Mouse (Mus musculus): ENCODE measurements around the gene Cxcr3. TPM values are rescaled to one million over a fixed set of nuclear protein-coding genes. Genes with fewer than 3 reads are reported as not detected.

The Cxcr3 gene
- polyA plus RNA-seq (2016; fragmentation: Nextera tagmentation; extraction: Ambion mirVana) = 0.17 and 0.30 TPM in 2 replicates

GRCm38 (mm10) chrX:101733828-101734319, at the start of gene Cxcr3:
Gene Cxcr3, minus strand, starts transcription at chrX:101734269.
- peaks cover 60% of the 10 kb centered on the region for H3K27me3 ChIP-seq

DNA sequence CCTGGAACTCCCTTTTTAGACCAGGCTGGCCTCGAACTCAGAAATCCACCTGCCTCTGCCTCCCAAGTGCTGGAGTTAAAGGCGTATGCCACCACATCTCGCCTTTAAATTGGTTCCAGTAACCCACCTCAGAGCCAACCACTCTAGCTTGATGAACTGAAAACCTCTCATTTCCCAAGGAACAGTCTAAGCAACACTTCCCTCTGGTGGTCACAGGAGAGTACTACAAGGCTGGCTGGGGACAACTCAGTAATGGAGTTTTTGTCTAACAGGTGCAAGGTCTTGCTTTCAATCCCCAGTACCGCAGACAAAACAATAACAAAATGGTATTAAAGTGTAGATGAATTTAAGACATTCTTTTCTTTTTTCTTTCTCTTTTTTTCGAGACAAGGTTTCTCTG, 38.0 kb upstream of the Cxcr3 start:
- no peak for ATAC-seq (ENCODE audit: low FRiP score, low read depth)
- WGBS = 47% methylated on average over 5 of the region's 5 CpGs
- peaks cover 30% of the 10 kb centered on the region for H3K27me3 ChIP-seq
- H3K9ac ChIP-seq (replicated peaks) = no peak overlapping the region
- H3K4me3 ChIP-seq = no peak overlapping the region
- no peak overlapping the region for H3K27ac ChIP-seq (replicated peaks)
- H3K36me3 ChIP-seq = no peaks in the 10 kb centered on the region
- no peaks in the 10 kb centered on the region for H3K9me3 ChIP-seq
- no peak overlapping the region for H3K4me2 ChIP-seq (replicated peaks)
- no peaks in the 10 kb centered on the region for H3K4me1 ChIP-seq

More at GRCm38 (mm10) chrX:101733828-101734319, at the start of gene Cxcr3:
- H3K27ac ChIP-seq (replicated peaks) = no peak within 1 kb of the TSS
- H3K4me1 ChIP-seq = no peaks in the 10 kb centered on the region
- no peak within 1 kb of the TSS for H3K4me2 ChIP-seq (replicated peaks)
- no peak for ATAC-seq (ENCODE audit: low FRiP score, low read depth)
- H3K4me3 ChIP-seq = no peak within 1 kb of the TSS
- no peaks in the 10 kb centered on the region for H3K9me3 ChIP-seq
- H3K9ac ChIP-seq (replicated peaks) = no peak within 1 kb of the TSS
- no peaks in the 10 kb centered on the region for H3K36me3 ChIP-seq
- WGBS = 84% methylated on average over 11 of the region's 11 CpGs

DNA sequence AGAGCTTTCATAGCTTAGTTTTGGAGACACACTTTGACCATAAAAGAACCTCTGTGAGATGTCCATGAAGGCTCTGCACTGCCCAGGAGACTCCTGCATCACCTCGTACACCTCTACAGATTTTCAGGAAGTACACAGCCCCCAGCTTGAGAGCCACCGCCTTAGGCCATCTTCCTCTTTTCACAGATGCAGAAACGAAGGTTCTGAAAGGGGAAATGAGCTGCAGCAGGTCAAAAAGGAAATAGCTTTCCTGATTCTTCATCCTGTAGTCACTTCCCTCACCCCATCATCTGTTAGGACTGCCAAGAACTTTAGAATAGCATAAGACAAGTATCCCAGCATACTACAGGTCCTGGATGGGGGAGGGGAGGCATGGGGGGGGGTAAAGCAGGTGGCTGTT, 36.2 kb upstream of the Cxcr3 start:
- no peaks in the 10 kb centered on the region for H3K4me1 ChIP-seq
- 63% methylated on average over 3 of the region's 3 CpGs for WGBS
- no peak for ATAC-seq (ENCODE audit: low FRiP score, low read depth)
- H3K36me3 ChIP-seq = no peaks in the 10 kb centered on the region
- H3K27me3 ChIP-seq = peaks cover 32% of the 10 kb centered on the region
- H3K9me3 ChIP-seq = no peaks in the 10 kb centered on the region
- H3K9ac ChIP-seq (replicated peaks) = no peak overlapping the region
- H3K27ac ChIP-seq (replicated peaks) = no peak overlapping the region
- H3K4me3 ChIP-seq = no peak overlapping the region
- no peak overlapping the region for H3K4me2 ChIP-seq (replicated peaks)

DNA sequence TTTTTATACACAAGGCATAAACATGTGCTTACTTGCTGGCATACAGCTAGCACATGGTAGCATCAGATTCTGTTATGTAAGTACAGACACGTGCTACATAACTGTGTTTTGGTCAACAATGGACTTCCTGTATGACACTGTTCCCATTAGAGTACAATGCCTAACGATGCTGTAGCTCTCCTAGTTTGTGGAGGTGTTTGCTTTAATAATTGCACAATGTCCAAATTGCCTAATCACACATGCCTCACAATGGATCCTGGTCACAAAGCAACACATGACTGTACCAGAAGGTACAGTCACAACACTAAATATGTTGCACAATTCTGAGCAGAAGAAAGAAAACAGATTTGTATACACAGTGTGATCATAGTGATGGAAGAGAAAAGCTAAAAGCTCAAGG, 35.4 kb upstream of the Cxcr3 start:
- H3K4me2 ChIP-seq (replicated peaks) = no peak overlapping the region
- no peak overlapping the region for H3K4me3 ChIP-seq
- H3K27ac ChIP-seq (replicated peaks) = no peak overlapping the region
- no peaks in the 10 kb centered on the region for H3K4me1 ChIP-seq
- H3K36me3 ChIP-seq = no peaks in the 10 kb centered on the region
- peaks cover 37% of the 10 kb centered on the region for H3K27me3 ChIP-seq
- H3K9me3 ChIP-seq = no peaks in the 10 kb centered on the region
- 73% methylated on average over 2 of the region's 2 CpGs for WGBS
- H3K9ac ChIP-seq (replicated peaks) = no peak overlapping the region
- ATAC-seq (ENCODE audit: low FRiP score, low read depth) = no peak

DNA sequence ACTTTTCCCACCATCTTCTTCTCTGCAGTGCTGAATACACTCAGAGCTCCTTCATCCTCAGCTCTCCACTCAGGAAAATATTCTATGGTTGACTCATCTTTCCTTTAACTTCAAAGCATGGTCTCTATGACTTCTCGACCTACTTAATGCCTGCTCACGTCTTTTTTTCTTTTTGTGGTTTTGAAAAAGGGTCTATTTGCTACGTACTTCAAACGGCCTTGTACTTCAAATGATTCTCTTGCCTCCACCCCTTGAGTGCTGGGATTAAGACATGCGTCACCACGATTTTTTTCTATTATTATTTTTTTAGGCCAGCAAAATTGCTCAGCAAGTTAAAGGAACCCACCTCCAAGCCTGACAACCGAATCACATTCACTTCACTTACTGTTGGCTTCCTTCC, 33.2 kb upstream of the Cxcr3 start:
- H3K4me2 ChIP-seq (replicated peaks) = no peak overlapping the region
- H3K27me3 ChIP-seq = peaks cover 27% of the 10 kb centered on the region
- no peaks in the 10 kb centered on the region for H3K9me3 ChIP-seq
- H3K4me1 ChIP-seq = no peaks in the 10 kb centered on the region
- H3K27ac ChIP-seq (replicated peaks) = no peak overlapping the region
- no peak overlapping the region for H3K9ac ChIP-seq (replicated peaks)
- no peak for ATAC-seq (ENCODE audit: low FRiP score, low read depth)
- no peaks in the 10 kb centered on the region for H3K36me3 ChIP-seq
- no peak overlapping the region for H3K4me3 ChIP-seq
- 77% methylated on average over 7 of the region's 7 CpGs for WGBS

- no peak overlapping the region for H3K27ac ChIP-seq (replicated peaks)
- no peak overlapping the region for H3K4me3 ChIP-seq
- no peak overlapping the region for H3K4me2 ChIP-seq (replicated peaks)
- H3K9me3 ChIP-seq = no peaks in the 10 kb centered on the region
- peaks cover 37% of the 10 kb centered on the region for H3K27me3 ChIP-seq
- H3K9ac ChIP-seq (replicated peaks) = no peak overlapping the region
- WGBS = 88% methylated on average over 4 of the region's 4 CpGs
- no peaks in the 10 kb centered on the region for H3K36me3 ChIP-seq
- no peaks in the 10 kb centered on the region for H3K4me1 ChIP-seq
- no peak for ATAC-seq (ENCODE audit: low FRiP score, low read depth)
These were observed 31.0 kb upstream of the Cxcr3 start for GRCm38 (mm10) chrX:101765111-101765510.

- Histone ChIP-seq H3K4me1 (no peaks in the 10 kb centered on the region), H3K4me2 (replicated peaks) (no peak overlapping the region), H3K27ac (replicated peaks) (no peak overlapping the region), H3K9me3 (no peaks in the 10 kb centered on the region), H3K36me3 (no peaks in the 10 kb centered on the region), H3K4me3 (no peak overlapping the region), H3K9ac (replicated peaks) (no peak overlapping the region), H3K27me3 (peaks cover 39% of the 10 kb centered on the region)
- 70% methylated on average over 5 of the region's 5 CpGs for WGBS
- no peak for ATAC-seq (ENCODE audit: low FRiP score, low read depth)
These were observed 30.6 kb upstream of the Cxcr3 start for GRCm38 (mm10) chrX:101764621-101765020.

GRCm38 (mm10) chrX:101754478-101754877, 20.4 kb upstream of the Cxcr3 start:
- no peak overlapping the region for H3K27ac ChIP-seq (replicated peaks)
- peaks cover 45% of the 10 kb centered on the region for H3K27me3 ChIP-seq
- WGBS = 81% methylated on average over 5 of the region's 5 CpGs
- no peak overlapping the region for H3K9ac ChIP-seq (replicated peaks)
- H3K4me3 ChIP-seq = no peak overlapping the region
- no peaks in the 10 kb centered on the region for H3K4me1 ChIP-seq
- no peaks in the 10 kb centered on the region for H3K36me3 ChIP-seq
- no peak overlapping the region for H3K4me2 ChIP-seq (replicated peaks)
- no peak for ATAC-seq (ENCODE audit: low FRiP score, low read depth)
- H3K9me3 ChIP-seq = no peaks in the 10 kb centered on the region

DNA sequence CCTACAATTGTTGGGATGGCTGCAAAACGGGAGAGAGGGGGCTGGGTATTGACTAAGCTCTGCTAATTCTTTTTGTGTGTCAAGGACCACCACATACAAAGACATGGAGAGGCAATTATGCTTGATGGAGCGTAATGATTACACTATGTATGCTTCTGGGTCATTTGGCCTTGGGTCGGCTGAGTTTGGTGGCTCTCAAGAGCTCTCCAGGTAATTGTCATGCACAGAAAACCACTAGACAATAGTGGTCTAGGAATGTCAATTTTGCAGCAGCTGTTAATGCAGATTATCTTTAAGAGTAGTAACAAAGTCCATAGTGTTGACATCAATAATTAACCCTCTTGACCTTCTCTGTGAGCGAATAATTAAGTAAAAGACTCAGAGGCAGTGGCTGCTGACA, 16.1 kb upstream of the Cxcr3 start:
- H3K4me2 ChIP-seq (replicated peaks) = no peak overlapping the region
- no peak for ATAC-seq (ENCODE audit: low FRiP score, low read depth)

GRCm38 (mm10) chrX:101741064-101741433, 7.0 kb upstream of the Cxcr3 start:
- H3K4me2 ChIP-seq (replicated peaks) = no peak overlapping the region
- no peaks in the 10 kb centered on the region for H3K9me3 ChIP-seq
- H3K27me3 ChIP-seq = peaks cover 38% of the 10 kb centered on the region
- H3K4me1 ChIP-seq = 0 out of 2 replicates have a peak, but pooled peaks cover 3% of the 10 kb centered on the region
- no peak overlapping the region for H3K4me3 ChIP-seq
- peak overlapping the region; percentile 35; the same call in 1 of the 2 replicates for H3K27ac ChIP-seq (replicated peaks)
- H3K36me3 ChIP-seq = no peaks in the 10 kb centered on the region
- no peak for ATAC-seq (ENCODE audit: low FRiP score, low read depth)
- no peak overlapping the region for H3K9ac ChIP-seq (replicated peaks)
- WGBS = 68% methylated on average over 2 of the region's 2 CpGs

More for the DNA sequence above, 16.1 kb upstream of the Cxcr3 start:
- peaks cover 47% of the 10 kb centered on the region for H3K27me3 ChIP-seq
- H3K9me3 ChIP-seq = no peaks in the 10 kb centered on the region
- WGBS = 57% methylated on average over 4 of the region's 4 CpGs
- no peak overlapping the region for H3K27ac ChIP-seq (replicated peaks)
- no peak overlapping the region for H3K9ac ChIP-seq (replicated peaks)
- H3K36me3 ChIP-seq = no peaks in the 10 kb centered on the region
- H3K4me1 ChIP-seq = no peaks in the 10 kb centered on the region
- no peak overlapping the region for H3K4me3 ChIP-seq

DNA sequence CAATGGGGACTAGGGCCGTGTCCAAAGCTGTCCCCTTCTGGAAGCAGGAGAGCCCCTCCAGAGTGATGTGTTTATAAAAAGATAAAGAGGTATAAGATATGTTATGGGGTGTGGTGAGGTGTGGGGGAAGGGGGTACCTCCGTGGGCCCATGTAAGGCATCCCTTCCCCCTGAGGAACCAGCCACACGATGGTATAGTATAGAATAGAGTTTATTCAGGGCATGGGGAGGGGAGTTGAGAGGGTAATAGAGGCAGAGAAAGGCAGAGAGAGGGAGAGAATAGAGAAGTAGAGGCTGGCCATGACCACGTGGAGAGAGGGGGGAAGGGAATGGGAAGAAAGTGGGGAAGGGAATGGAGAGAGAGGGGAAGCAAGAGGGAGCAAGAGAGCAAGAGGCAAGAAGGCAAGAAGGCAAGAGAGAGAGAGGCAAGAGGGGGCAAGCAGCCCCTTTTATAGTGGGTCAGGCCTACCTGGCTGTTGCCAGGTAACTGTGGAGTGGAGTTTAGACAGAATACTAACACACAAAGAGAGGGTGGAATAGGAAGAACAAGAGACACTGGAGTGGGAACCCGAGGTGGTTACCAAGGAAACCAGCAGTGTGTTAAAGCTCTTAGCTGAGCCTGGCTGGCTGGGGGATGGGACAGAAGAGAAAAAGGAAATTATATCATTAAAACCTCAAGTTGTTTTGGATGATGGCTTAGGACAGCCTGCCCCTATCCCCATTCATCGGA, 6.4 kb upstream of the Cxcr3 start:
- Histone ChIP-seq H3K36me3 (no peaks in the 10 kb centered on the region), H3K4me3 (no peak overlapping the region), H3K4me2 (replicated peaks) (no peak overlapping the region), H3K9ac (replicated peaks) (no peak overlapping the region), H3K4me1 (0 out of 2 replicates have a peak, but pooled peaks cover 3% of the 10 kb centered on the region), H3K27me3 (peaks cover 40% of the 10 kb centered on the region), H3K9me3 (no peaks in the 10 kb centered on the region), H3K27ac (replicated peaks) (peak overlapping the region; percentile 35; the same call in 1 of the 2 replicates)
- peak; percentile 72; the same call in 1 of the 2 replicates for ATAC-seq (ENCODE audit: low FRiP score, low read depth)
- 41% methylated on average over 6 of the region's 6 CpGs for WGBS

DNA sequence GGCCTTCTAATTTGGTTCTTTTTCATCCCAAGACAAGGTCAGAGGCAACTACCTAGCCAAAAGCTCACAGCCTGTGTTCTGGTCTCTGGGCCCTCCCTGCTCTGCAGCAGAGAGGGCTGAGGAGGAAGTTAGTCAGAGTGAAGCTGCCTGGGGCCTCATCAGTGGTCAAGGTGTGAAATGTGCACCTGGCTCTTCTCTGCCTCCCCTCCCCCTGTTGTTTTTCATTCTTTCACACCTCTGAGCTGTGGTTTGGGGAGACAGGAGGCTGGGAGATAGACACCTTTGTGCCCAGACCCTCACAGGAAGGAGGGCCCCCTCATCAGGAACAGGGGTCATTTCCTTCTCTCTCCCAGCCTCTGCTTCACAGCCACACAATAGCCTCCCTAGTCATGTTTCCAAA, 3.1 kb upstream of the Cxcr3 start:
- peaks cover 54% of the 10 kb centered on the region for H3K27me3 ChIP-seq
- no peak overlapping the region for H3K27ac ChIP-seq (replicated peaks)
- no peak overlapping the region for H3K4me3 ChIP-seq
- H3K9me3 ChIP-seq = no peaks in the 10 kb centered on the region
- H3K9ac ChIP-seq (replicated peaks) = no peak overlapping the region
- H3K36me3 ChIP-seq = no peaks in the 10 kb centered on the region
- H3K4me2 ChIP-seq (replicated peaks) = no peak overlapping the region
- no peak for ATAC-seq (ENCODE audit: low FRiP score, low read depth)
- H3K4me1 ChIP-seq = 0 out of 2 replicates have a peak, but pooled peaks cover 3% of the 10 kb centered on the region
